Mouse (Mus musculus): Measurements from ENCODE around the gene Ppp1cc. TPM values are rescaled to one million over a fixed set of nuclear protein-coding genes. Genes with fewer than 3 reads are reported as not detected.
"Not testable (repeated sequence)": the region's sequence is repeated elsewhere in the genome, so short reads cannot be mapped to it uniquely, and the experiment has no call there.

The Ppp1cc gene
- polyA plus RNA-seq, 1 experiment from 2014 or later: 216 TPM

DNA sequence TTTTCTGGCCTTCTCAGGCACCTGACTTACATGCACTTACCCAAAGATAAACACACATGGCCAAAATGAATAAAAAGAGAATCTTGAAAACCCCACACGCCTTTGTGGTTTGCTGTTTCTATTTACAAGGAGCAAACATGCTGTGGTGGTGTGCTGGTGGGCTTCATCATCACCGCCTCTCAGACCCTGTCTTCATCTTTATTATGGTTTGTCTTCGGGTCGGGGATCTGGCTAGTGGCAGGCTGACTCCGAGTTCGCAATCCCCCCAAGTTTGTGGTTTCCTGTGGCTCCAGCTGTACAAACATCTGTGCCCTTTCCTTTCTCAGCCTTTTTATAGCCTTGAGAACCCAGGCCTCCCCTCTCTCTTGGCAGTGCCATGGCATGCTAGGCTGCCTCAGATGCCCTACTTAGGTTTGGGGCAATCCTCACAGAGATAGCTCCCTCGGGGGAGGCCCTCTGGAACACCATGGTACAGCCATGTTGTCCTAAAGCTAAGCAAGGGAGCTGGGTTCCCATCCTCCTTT, 26.3 kb downstream of the Ppp1cc start:
- Histone ChIP-seq H3K9ac (no peak overlapping the region), H3K4me1 (no peaks in the 10 kb centered on the region), H3K9me3 (no peaks in the 10 kb centered on the region), H3K36me3 (replicated peaks) (no peaks in the 10 kb centered on the region), H3K4me3 (no peak overlapping the region), H3K27me3 (replicated peaks) (no peaks in the 10 kb centered on the region), H3K4me2 (no peak overlapping the region), H3K27ac (no peak overlapping the region)
- 90% methylated on average over 7 of the region's 7 CpGs for WGBS
- ATAC-seq (replicated peaks): no peak

DNA sequence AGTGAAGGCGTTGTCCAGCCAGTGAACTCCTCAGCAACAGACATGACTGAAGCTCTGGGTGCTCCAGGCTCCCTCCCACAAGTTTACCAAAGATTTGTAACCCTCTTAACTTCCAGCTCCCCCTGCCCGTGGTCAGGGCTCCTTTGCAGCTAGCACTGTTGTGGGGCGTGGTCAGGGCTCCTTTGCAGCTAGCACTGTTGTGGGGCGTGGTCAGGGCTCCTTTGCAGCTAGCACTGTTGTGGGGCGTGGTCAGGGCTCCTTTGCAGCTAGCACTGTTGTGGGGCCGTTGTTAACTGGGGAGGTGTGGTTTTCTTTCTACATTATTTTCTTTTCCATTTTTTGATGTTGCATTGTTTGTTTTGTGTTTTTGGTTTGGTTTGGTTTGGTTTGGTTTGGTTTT, 26.8 kb downstream of the Ppp1cc start:
- H3K4me3 ChIP-seq; ATAC-seq (replicated peaks); H3K9ac ChIP-seq; H3K9me3 ChIP-seq; H3K27ac ChIP-seq; H3K4me2 ChIP-seq; H3K27me3 ChIP-seq (replicated peaks); H3K4me1 ChIP-seq; H3K36me3 ChIP-seq (replicated peaks): not testable (repeated sequence)
- WGBS: 93% methylated on average over 6 of the region's 6 CpGs

DNA sequence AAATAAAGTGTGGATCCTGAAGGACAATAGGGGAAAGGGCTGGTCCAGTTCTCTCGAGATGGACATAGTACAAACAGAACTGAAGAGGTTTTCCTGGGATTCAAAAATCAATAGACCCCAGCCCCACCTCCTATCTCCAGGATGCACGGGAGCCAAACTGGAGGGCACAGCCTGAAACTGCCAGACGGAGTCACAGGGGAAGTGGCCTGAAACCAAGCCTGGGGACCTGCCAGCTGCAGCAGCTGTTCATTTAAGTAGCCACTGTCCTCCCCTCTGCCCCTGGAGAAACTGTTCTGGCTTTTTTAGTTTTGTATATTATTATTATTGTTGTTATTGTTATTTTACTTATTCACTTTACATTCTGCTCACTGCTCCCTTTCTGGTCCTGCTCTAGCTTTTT, 31.0 kb downstream of the Ppp1cc start:
- Histone ChIP-seq H3K4me2 (no peak overlapping the region), H3K4me1 (no peaks in the 10 kb centered on the region), H3K36me3 (replicated peaks) (no peaks in the 10 kb centered on the region), H3K27ac (no peak overlapping the region), H3K27me3 (replicated peaks) (no peaks in the 10 kb centered on the region), H3K9me3 (no peaks in the 10 kb centered on the region), H3K9ac (no peak overlapping the region), H3K4me3 (no peak overlapping the region)
- WGBS: 48% methylated on average over 3 of the region's 3 CpGs
- ATAC-seq (replicated peaks): no peak

DNA sequence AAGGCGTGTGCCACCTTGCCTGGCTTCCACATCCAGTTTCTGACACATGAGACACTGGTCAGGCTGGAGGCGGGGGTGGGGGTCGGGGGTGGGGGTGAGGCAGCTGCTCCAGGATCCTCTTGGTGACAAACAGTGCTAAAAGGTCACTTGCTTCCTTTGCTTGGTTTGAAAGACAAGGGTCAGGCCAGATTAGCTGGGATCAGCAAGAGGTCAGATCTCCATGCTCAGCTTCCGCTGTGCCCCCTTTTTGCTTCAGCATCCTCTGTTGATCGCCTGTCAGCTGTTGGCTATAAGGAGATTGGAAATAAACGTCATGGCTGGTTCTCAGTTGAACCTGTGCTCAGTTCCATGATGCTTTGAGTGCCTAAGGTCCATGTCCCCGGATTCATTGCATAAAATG, 32.4 kb downstream of the Ppp1cc start:
- no peaks in the 10 kb centered on the region for H3K4me1 ChIP-seq
- no peak overlapping the region for H3K9ac ChIP-seq
- ATAC-seq (replicated peaks): no peak
- 47% methylated on average over 7 of the region's 7 CpGs for WGBS
- H3K9me3 ChIP-seq: no peaks in the 10 kb centered on the region
- H3K36me3 ChIP-seq (replicated peaks): no peaks in the 10 kb centered on the region
- H3K4me3 ChIP-seq: no peak overlapping the region
- no peak overlapping the region for H3K27ac ChIP-seq
- no peaks in the 10 kb centered on the region for H3K27me3 ChIP-seq (replicated peaks)
- no peak overlapping the region for H3K4me2 ChIP-seq

DNA sequence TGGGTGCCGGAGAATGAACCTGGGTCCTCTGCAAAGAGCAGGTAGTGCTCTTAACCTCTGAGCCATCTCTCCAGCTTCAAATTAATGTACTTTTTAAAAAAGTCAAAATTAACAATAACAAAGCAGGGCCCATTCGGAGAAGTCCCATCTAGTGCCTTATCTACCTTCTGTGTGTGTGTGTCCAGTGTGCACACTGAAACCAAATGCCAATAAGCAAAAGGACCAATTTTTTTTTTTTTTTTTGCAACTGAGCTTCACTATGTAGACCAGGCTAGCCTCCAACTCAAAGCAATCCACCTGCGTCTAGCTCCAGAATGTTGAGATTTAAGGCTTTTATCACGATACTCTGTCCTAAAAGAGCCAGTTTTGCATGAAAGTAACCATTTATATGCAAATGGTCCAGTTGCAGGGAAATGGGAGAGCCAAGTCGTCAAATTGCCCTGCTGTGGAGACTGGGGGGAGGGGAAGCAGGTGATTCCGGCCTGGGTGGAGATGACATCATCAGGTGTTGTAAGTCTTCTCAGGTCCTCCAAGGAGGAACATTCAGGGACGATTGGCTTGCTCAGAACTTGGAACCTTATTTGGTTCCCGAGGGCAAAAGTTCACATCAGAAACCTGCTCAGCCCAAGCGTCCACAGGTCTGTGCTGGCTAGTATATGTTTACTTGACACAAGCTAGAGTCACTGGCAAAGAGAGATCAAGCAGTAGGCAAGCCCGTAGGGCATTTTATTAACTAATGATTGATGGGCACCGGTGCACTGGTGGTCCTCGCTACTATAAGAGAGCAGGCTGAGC, 33.4 kb downstream of the Ppp1cc start:
- Histone ChIP-seq H3K4me3 (no peak overlapping the region), H3K9ac (no peak overlapping the region), H3K4me2 (no peak overlapping the region), H3K4me1 (no peaks in the 10 kb centered on the region), H3K27me3 (replicated peaks) (no peaks in the 10 kb centered on the region), H3K27ac (no peak overlapping the region), H3K36me3 (replicated peaks) (no peaks in the 10 kb centered on the region), H3K9me3 (no peaks in the 10 kb centered on the region)
- no peak for ATAC-seq (replicated peaks)
- 76% methylated on average over 12 of the region's 12 CpGs for WGBS

DNA sequence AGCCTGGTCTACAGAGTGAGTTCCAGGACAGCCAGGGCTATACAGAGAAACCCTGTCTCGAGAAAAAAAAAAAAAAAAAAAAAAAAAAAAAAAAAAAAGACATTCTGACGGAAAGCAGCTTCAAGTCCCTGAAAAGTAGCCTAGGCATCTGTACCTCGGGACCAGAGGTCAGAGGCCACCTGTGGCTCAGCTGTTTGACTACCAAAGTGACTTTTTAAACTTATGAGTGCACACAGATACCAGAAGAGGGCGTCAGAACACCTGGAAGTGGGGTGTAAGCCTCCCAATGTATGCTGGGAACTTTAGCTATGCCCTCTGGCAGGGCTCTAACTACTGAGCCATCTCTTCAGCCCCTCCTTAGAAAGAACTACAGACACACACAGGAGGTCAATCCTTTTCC, 34.3 kb downstream of the Ppp1cc start:
- WGBS: 73% methylated on average over 3 of the region's 4 CpGs
- no peaks in the 10 kb centered on the region for H3K36me3 ChIP-seq (replicated peaks)
- H3K27me3 ChIP-seq (replicated peaks): no peaks in the 10 kb centered on the region
- no peak overlapping the region for H3K4me2 ChIP-seq
- no peak overlapping the region for H3K4me3 ChIP-seq
- ATAC-seq (replicated peaks): no peak
- no peak overlapping the region for H3K27ac ChIP-seq
- H3K4me1 ChIP-seq: no peaks in the 10 kb centered on the region
- H3K9me3 ChIP-seq: no peaks in the 10 kb centered on the region
- no peak overlapping the region for H3K9ac ChIP-seq

DNA sequence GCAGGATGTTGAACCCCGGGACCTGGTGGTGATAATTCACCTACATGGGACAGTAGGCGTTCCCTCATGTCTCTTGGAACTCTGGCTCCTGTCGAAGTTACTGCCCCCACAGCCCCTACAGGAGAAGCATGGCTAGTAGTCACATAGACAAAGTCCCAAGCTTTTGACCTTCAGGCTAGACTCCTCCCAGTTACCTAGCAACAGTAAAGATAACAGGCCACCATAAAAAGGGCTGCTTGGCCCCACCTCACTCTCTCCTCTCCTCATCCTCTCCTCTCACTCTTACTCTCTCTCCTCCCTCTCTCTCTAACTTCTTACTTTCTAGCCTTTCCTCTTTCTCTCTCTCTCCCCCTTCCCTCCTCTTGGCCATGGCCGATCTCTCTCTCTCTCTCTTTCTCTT, 42.8 kb downstream of the Ppp1cc start:
- Histone ChIP-seq H3K9ac (no peak overlapping the region), H3K4me3 (no peak overlapping the region), H3K9me3 (no peaks in the 10 kb centered on the region), H3K36me3 (replicated peaks) (no peaks in the 10 kb centered on the region), H3K4me2 (no peak overlapping the region), H3K27ac (no peak overlapping the region), H3K4me1 (no peaks in the 10 kb centered on the region), H3K27me3 (replicated peaks) (no peaks in the 10 kb centered on the region)
- ATAC-seq (replicated peaks): no peak
- 92% methylated on average over 4 of the region's 4 CpGs for WGBS

DNA sequence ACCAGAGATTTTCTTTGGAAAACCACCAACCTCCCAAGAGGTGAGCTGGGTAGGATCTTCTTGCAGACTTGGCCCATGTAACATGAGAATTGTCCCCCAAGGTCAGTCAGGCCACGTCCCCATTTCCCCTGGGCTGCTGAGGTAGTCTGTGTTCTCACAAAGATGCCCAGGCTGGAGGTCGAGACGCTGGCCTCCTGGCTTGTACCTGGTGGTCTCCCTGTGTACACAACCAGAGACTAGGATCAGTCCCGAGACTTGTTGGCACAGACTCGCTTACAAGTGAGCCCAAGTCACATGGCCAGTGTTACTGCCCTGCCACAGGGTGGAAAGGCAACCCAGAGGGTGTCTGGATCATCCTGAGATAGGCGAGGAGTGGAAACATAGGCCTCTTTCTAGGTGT, 43.8 kb downstream of the Ppp1cc start:
- WGBS: 86% methylated on average over 6 of the region's 6 CpGs
- Histone ChIP-seq H3K9me3 (no peaks in the 10 kb centered on the region), H3K9ac (no peak overlapping the region), H3K27ac (no peak overlapping the region), H3K4me3 (no peak overlapping the region), H3K4me1 (no peaks in the 10 kb centered on the region), H3K36me3 (replicated peaks) (no peaks in the 10 kb centered on the region), H3K4me2 (no peak overlapping the region), H3K27me3 (replicated peaks) (no peaks in the 10 kb centered on the region)
- ATAC-seq (replicated peaks): no peak

DNA sequence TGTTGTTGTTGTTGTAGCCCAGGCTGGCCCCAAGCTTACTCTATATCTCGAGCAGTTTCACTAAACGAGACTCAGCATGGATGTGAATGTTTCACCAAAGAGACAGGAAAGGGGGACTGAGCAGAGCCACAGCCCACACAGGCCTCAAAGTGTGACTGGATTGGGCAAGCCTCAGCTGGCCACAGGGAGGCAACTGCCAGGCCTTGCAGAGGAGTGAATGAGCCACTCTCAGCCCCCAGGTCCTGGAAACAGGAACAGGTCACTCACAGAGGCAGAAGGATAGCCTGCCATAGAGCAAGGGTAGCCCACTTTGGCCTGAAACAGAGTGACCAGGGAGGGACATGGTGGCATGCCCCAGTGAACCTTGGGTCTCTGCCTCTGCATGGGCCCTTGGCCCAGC, 46.1 kb downstream of the Ppp1cc start:
- Histone ChIP-seq H3K4me1 (no peaks in the 10 kb centered on the region), H3K27ac (no peak overlapping the region), H3K36me3 (replicated peaks) (no peaks in the 10 kb centered on the region), H3K4me2 (no peak overlapping the region), H3K27me3 (replicated peaks) (no peaks in the 10 kb centered on the region), H3K4me3 (no peak overlapping the region), H3K9me3 (no peaks in the 10 kb centered on the region), H3K9ac (no peak overlapping the region)
- 75% methylated on average over 2 of the region's 2 CpGs for WGBS
- no peak for ATAC-seq (replicated peaks)

DNA sequence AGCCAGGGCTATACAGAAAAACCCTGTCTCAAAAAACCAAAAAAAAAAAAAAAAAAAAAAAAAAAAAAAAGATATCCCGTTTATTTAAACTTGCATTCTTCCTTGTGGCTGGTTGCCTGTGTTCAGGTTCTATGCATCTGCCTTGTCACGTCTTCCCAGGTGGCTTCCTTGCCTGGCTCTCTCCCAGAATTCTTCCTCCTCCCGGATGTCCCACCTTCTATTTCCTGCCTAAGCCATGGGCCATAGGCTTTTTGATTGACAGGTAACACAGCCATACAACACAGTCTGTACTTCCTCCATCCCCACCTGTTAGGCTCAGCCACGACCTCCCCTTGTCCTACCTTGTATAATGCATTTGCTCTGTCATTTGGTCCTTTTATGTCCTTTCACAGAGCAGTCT, 48.4 kb downstream of the Ppp1cc start, which contains the start of gene Hvcn1:
TSS of gene Hvcn1 (plus strand) at position 330 of the 400 bp plus-strand sequence.
- no peak within 1 kb of the TSS for H3K27ac ChIP-seq

DNA sequence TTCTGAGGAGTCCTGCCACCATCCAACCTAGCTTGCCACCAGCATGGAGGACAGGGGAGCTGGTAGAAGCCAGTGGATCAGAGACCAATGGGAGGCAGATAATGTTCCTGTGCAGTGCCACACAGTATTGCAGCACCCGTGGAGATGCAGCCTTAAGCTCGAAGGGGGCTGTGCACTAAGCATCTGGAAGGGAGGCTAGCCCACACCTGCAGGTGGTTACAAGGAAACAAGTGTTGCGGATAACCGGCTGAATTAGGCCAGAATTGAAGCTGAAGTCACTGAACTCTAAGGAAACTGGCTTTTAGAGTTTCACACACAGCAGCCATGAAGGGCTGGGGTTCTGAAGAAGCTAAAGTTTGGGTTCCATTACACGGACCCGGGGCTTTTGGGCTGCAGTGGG, 50.8 kb downstream of the Ppp1cc start:
- WGBS: 44% methylated on average over 6 of the region's 6 CpGs
- H3K4me3 ChIP-seq: no peak overlapping the region
- no peak overlapping the region for H3K27ac ChIP-seq
- no peak for ATAC-seq (replicated peaks)
- H3K27me3 ChIP-seq (replicated peaks): no peaks in the 10 kb centered on the region
- no peaks in the 10 kb centered on the region for H3K36me3 ChIP-seq (replicated peaks)
- peaks cover 11% of the 10 kb centered on the region for H3K4me1 ChIP-seq
- H3K9ac ChIP-seq: no peak overlapping the region
- H3K4me2 ChIP-seq: no peak overlapping the region
- H3K9me3 ChIP-seq: no peaks in the 10 kb centered on the region

More for the DNA sequence above, 48.4 kb downstream of the Ppp1cc start, which contains the start of gene Hvcn1:
- no peaks in the 10 kb centered on the region for H3K36me3 ChIP-seq (replicated peaks)
- H3K4me1 ChIP-seq: peaks cover 11% of the 10 kb centered on the region
- H3K4me3 ChIP-seq: no peak within 1 kb of the TSS
- no peaks in the 10 kb centered on the region for H3K9me3 ChIP-seq
- WGBS: 73% methylated on average over 4 of the region's 4 CpGs
- H3K9ac ChIP-seq: no peak within 1 kb of the TSS
- no peak for ATAC-seq (replicated peaks)
- no peak within 1 kb of the TSS for H3K4me2 ChIP-seq
- no peaks in the 10 kb centered on the region for H3K27me3 ChIP-seq (replicated peaks)

DNA sequence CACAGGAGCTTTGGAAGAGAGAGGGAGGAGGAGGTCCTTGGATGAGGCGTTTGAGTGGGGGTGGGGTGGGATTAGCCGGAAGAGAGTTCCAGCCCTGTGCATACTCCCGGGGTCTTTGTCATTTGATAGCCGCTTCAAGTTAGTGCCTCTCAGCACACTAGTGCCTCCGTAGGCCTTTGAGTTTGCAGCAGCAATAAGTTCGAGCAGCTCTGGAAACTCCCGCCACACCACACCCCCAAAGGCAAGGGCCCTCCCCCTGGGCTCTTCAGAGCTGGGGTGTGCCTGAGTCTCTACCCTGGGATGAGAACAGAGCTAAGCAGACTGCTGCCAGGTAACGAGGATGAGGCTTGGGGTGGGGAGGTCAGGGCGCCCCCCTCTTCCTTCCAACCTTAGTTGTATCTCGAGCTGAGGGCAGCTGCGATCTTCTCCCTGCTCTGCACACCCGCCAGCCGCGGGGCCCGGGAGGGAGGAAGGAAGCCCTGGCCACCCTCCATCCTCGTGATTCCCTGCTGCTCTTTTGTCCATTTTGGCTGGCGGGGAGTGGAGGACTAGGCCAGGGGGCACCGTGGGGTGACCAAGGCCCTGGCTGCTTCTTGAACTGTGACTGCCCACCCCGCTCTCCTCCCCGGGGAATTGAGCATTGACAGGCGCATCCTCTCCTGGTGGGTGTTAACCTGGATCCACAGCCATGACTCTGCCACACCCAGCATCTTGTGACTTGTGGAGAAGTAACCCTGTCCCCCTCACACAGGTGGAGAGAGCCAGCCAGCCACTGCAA, 51.7 kb downstream of the Ppp1cc start:
- H3K9ac ChIP-seq: no peak overlapping the region; the same call in 1 of the 2 replicates

More for the DNA sequence above, 51.7 kb downstream of the Ppp1cc start:
- no peaks in the 10 kb centered on the region for H3K27me3 ChIP-seq (replicated peaks)
- peak overlapping the region; percentile 38 for H3K4me2 ChIP-seq
- 3% methylated on average over 19 of the region's 21 CpGs for WGBS
- H3K9me3 ChIP-seq: no peaks in the 10 kb centered on the region
- H3K36me3 ChIP-seq (replicated peaks): no peaks in the 10 kb centered on the region
- H3K4me3 ChIP-seq: peak overlapping the region; percentile 8; the same call in 1 of the 2 replicates
- H3K27ac ChIP-seq: no peak overlapping the region
- no peak for ATAC-seq (replicated peaks)
- peaks cover 11% of the 10 kb centered on the region for H3K4me1 ChIP-seq

Measured in midbrain, embryonic 15.5 days (tissue).